Mouse (Mus musculus) thymus, adult 18-20 months (tissue): ENCODE results near the gene Tas2r143.

ENCODE experiments used
- DNase-seq, 2 experiments: peaks; one replicate each; pipeline ENCODE4 v3.0.0; 2022; ENCODE audit warnings: mixed read lengths in 2 of 2

Gene Tas2r143

GRCm38 (mm10) chr6:42398998-42399397, 1.0 kb upstream of the Tas2r143 start:
- no peak for DNase-seq

DNA sequence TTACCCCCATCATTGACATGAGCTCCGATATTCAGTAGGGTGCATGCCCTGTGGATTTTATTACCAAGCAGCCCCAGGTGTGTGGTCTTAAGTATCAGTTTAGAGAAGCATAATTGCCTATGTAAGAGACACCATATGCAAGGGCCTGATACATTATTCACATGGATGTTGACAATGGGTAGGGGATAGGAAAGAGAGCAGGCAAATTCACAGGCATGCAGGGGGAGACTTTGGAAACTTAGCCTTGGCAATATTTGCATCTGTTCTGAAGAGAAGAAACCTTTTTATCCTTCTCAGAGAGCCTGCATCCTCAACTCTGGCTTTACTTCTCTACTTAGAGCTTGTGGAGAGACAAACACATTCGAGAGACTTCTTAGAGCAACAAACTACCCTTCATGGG, 5.1 kb downstream of the Tas2r143 start, which contains the start of gene Tas2r135:
Gene Tas2r135, plus strand, starts transcription at position 301 of the 400 bp plus-strand sequence.
- DNase-seq: no peak

DNA sequence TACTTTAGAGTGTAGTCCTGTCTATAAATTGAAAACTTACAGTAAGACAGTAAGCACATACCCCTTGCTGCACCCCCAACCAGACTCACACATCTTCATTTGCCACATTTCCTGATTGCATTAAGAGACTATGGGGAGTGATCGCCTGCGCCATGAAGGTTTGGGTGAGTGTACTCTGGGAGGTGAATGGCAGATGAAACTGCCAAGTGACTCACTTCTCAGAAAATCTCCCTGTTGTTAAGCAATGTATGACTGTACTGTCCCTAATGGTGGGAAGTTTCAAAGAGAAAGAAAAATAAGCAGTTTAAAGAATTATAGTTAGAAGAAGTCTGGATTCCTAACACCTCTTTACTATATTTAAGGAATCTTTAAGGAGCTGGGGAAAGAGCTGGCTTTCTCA, 19.4 kb downstream of the Tas2r143 start:
- DNase-seq: no peak

- DNase-seq: no peak
Observed at GRCm38 (mm10) chr6:42421439-42421838, 21.4 kb downstream of the Tas2r143 start.

GRCm38 (mm10) chr6:42424472-42424871, 24.4 kb downstream of the Tas2r143 start:
- no peak for DNase-seq

DNA sequence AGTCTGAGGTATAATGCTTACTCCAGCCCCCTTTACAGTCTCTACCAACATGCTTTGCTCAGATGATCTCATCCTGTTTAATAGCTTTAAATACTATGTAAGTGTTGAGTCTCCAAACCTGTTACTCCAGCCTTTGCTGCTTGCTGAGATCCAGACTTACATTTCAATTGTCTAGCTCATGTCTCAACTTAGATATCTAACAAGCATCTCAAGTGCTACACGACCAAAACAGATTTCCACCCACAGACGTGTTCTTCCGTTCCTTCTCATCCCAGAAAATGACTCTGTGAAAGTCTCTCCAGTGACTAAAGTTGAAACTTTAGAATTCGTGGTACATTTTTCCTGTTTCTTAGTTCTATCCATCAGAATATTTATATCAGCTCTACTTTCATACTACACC, 26.3 kb downstream of the Tas2r143 start:
- DNase-seq: no peak

GRCm38 (mm10) chr6:42433554-42433953, 33.5 kb downstream of the Tas2r143 start:
- no peak for DNase-seq

- DNase-seq: no peak
Observed at GRCm38 (mm10) chr6:42434446-42434845, 34.4 kb downstream of the Tas2r143 start, which contains the start of gene Tas2r126. Tas2r126 (plus strand) TSS chr6:42434535.

- DNase-seq: no peak
Observed at GRCm38 (mm10) chr6:42435490-42435889, 35.5 kb downstream of the Tas2r143 start.

GRCm38 (mm10) chr6:42441395-42441794, 41.4 kb downstream of the Tas2r143 start:
- DNase-seq: no peak

DNA sequence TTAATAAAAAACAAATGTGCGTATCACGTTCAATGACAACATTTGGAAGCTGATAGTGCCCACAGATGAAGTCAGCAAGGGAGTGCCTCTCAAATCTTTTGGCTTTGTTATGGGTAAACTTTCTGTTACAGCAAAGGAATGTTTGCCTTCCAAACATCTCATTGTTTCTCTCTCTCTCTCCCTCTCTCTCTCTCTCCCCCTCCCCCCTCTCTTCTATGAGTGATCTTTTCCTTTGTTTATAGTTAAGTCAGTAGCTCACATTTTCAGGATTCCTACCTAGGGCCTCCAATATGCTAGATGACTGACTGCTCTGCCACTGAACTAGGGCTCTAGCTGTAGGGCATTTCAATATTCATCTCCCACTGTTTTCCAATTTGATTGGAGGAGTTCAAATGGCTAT, 44.5 kb downstream of the Tas2r143 start:
- no peak for DNase-seq

DNA sequence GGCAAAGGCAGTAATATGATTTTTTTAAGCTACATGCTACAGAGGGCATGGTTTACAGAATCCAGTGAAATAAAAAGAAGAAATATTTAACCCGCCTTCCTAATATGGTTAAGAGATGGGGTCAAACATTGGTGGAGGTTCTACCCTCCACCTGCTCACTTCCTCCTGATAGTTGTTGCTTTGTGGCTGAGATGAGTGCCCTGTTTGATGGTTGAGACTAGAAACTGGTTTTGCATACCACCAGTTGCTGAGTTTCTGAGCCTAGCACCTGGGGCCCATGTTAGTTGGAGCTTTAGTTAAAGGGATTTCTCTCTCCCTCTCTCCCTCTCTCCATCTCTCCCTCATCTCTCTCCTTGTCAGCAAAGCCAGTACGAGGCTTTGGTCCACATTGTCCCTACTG, 47.3 kb downstream of the Tas2r143 start:
- no peak for DNase-seq
